Mouse (Mus musculus): ENCODE measurements around the gene Fam219b. TPM values are rescaled to one million over a fixed set of nuclear protein-coding genes. Genes with fewer than 3 reads are reported as not detected.

The Fam219b gene
- polyA plus RNA-seq, 1 experiment, result 6.2 TPM

DNA sequence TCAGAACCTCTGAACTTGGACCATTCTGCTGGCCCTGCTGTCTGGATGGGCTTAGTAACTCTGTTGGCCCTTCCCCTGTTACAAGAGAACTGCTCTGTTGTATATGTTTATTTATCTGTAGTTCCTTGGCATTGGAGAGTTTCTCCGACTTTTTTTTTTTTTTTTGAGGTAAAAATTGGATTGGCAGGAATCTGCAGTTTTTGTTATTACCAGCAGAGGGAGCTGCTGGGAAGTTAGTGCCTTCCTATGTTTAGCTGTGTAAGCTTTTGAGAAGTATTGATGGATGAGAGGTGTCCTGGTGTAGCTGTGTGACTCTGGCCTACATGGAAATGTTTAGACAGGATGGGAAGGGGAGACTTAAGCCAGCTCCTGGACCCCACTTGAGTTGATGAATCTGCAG is 4.0 kb downstream of the Fam219b start:
- no peak overlapping the region for H3K27ac ChIP-seq (ENCODE audit: insufficient read depth, low read depth, low read length)
- peak; percentile 66 for DNase-seq
- no peaks in the 10 kb centered on the region for H3K27me3 ChIP-seq (replicated peaks; ENCODE audit: control insufficient read depth, insufficient read depth, low read length)
- WGBS, result 3% methylated on average over 1 of the region's 1 CpGs
- H3K4me1 ChIP-seq (ENCODE audit: control insufficient read depth, insufficient read depth, low read length), result peaks cover 8% of the 10 kb centered on the region; the same call in 1 of the 2 replicates
- no peak overlapping the region for H3K4me3 ChIP-seq (ENCODE audit: insufficient read depth, low read depth, low read length)
- TF ChIP-seq POLR2A (IDR thresholded peaks at IDR 0.05; ENCODE audit: low read depth, low read length) (no peak), CTCF (conservative IDR thresholded peaks at IDR 0.05; ENCODE audit: insufficient read depth, insufficient read length, low read depth, low read length) (peak; percentile 24; the same call in 1 of the 2 replicates)
- no peaks in the 10 kb centered on the region for H3K36me3 ChIP-seq (ENCODE audit: control insufficient read depth, insufficient read depth, low read length)

DNA sequence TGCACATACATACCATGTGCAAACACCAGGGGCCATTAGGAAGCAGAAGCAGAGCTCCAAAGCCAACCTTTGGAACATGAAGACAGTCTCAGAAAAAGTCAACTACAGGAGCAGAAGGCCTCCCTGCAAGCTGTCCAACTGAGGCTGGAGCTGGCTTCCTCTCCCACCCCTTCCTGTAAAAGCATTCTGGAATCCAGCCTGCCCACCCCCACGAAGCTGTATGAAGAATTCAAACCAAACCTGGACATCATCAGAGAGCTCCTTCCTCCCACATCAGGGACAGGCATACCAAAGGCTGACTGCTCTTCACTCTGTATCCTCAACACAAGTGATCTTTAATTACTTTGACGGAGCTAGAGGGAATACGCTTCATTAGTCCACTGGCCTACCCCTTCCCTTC is 6.6 kb downstream of the Fam219b start:
- no peak for DNase-seq
- no peaks in the 10 kb centered on the region for H3K27me3 ChIP-seq (replicated peaks; ENCODE audit: control insufficient read depth, insufficient read depth, low read length)
- H3K36me3 ChIP-seq (ENCODE audit: control insufficient read depth, insufficient read depth, low read length), result no peaks in the 10 kb centered on the region
- no peak overlapping the region for H3K4me3 ChIP-seq (ENCODE audit: insufficient read depth, low read depth, low read length)
- 54% methylated on average over 3 of the region's 3 CpGs for WGBS
- no peaks in the 10 kb centered on the region for H3K4me1 ChIP-seq (ENCODE audit: control insufficient read depth, insufficient read depth, low read length)
- no peak overlapping the region for H3K27ac ChIP-seq (ENCODE audit: insufficient read depth, low read depth, low read length)
- TF ChIP-seq CTCF (conservative IDR thresholded peaks at IDR 0.05; ENCODE audit: insufficient read depth, insufficient read length, low read depth, low read length) (no peak), POLR2A (IDR thresholded peaks at IDR 0.05; ENCODE audit: low read depth, low read length) (no peak)

DNA sequence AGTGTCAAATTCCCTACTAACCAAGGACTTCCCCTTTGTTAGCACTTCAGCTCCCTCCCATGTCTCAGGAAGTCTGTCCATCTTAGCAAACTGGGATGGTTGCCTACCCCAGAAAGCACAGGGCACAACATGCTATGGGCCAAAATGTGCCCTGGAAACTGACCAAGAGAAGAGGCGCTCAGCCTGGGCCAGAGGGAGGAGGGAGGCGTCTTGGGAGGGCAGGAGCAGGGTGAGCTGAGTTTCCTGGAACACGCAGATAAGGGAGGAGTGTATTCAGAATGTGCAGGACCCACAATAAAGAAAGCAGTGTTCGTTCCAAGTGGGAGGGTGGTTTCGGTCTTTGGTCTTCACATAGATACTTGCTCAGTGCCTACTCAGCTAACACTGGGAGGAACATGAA is 10.0 kb downstream of the Fam219b start:
- Histone ChIP-seq H3K4me3 (ENCODE audit: insufficient read depth, low read depth, low read length) (no peak overlapping the region), H3K27ac (ENCODE audit: insufficient read depth, low read depth, low read length) (no peak overlapping the region), H3K4me1 (ENCODE audit: control insufficient read depth, insufficient read depth, low read length) (peaks cover 8% of the 10 kb centered on the region; the same call in 1 of the 2 replicates), H3K27me3 (replicated peaks; ENCODE audit: control insufficient read depth, insufficient read depth, low read length) (no peaks in the 10 kb centered on the region), H3K36me3 (ENCODE audit: control insufficient read depth, insufficient read depth, low read length) (no peaks in the 10 kb centered on the region)
- peak; percentile 68 for DNase-seq
- 48% methylated on average over 5 of the region's 5 CpGs for WGBS
- TF ChIP-seq CTCF (conservative IDR thresholded peaks at IDR 0.05; ENCODE audit: insufficient read depth, insufficient read length, low read depth, low read length) (no peak), POLR2A (IDR thresholded peaks at IDR 0.05; ENCODE audit: low read depth, low read length) (no peak)

DNA sequence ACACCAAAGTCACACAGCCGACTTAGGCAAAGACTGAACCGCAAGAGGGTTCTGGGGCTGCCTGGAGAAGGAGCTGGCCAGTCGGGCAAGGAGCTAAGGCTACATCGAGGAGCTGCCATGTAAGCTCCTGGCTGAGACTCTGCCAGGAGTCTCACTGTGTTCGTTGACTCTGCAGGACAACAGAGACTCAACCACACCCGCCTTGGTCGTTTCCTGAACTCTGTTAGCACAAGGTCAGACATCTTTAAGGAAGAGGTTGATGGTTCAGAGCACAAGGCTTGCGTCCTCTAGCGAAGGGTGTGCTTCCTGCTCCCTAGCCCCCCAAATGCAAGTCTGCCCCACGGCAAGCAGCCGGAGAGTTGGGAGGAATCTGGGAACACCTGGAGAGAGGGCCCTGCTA is 10.5 kb downstream of the Fam219b start:
- DNase-seq, result no peak
- no peak overlapping the region for H3K27ac ChIP-seq (ENCODE audit: insufficient read depth, low read depth, low read length)
- TF ChIP-seq POLR2A (IDR thresholded peaks at IDR 0.05; ENCODE audit: low read depth, low read length) (no peak), CTCF (conservative IDR thresholded peaks at IDR 0.05; ENCODE audit: insufficient read depth, insufficient read length, low read depth, low read length) (no peak)
- WGBS, result 86% methylated on average over 11 of the region's 11 CpGs
- H3K36me3 ChIP-seq (ENCODE audit: control insufficient read depth, insufficient read depth, low read length), result no peaks in the 10 kb centered on the region
- H3K4me1 ChIP-seq (ENCODE audit: control insufficient read depth, insufficient read depth, low read length), result peaks cover 8% of the 10 kb centered on the region; the same call in 1 of the 2 replicates
- H3K4me3 ChIP-seq (ENCODE audit: insufficient read depth, low read depth, low read length), result no peak overlapping the region
- no peaks in the 10 kb centered on the region for H3K27me3 ChIP-seq (replicated peaks; ENCODE audit: control insufficient read depth, insufficient read depth, low read length)

DNA sequence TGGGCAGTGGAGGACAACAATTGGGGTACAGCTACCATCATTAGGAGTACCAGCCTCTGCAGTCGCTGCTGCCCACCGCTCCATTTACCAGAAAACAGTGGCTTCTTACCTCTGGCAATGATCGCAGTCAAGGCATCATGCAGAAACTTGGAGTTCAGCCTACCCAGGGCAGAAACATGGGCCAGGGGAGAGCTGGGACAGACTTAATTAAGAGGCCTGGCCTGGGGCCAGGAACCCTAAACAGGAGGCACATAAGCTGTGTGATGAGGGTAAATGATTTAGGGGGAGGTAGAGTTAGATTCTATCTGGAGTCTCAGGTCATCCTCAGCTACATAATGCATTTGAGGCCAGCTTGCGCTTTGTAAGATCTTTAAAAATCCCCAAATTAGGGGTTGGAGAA is 11.9 kb downstream of the Fam219b start:
- WGBS, result 92% methylated on average over 4 of the region's 4 CpGs
- H3K36me3 ChIP-seq (ENCODE audit: control insufficient read depth, insufficient read depth, low read length), result no peaks in the 10 kb centered on the region
- DNase-seq, result no peak

DNA sequence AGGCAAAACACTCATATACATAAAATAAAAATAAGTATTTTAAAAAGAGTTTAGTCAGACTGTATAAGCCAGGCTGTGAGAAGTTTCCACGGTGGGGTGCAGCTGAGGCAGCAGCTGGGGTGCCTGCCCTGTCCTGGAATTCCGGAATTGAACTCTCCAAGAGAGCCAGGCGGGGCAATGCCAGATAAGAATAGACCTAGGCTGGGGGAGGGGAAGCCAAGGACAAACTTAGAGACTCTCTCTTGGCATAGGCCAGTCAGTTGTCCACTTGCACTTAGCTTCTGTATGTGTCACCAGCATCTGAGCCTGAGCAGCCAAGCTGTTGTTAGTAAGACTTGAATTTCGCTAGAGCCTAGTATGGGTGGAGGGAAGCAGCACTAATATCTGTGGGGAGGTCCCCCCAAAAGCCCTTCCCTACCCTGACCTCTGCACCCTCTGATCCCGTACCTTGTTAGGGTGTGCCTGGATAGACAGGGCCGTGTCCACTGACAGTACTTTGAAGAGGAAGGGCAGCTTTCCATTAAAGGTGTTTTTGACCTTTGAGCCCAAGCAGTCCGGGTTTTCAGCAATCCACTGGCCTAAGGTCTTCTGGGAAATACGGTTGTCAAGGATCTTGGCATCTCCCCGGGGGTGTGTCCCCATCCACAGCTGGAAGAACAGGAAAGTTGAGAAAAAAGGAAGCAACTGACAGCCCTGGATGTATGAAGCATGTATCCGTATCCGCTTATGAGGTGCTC is 13.0 kb downstream of the Fam219b start:
- 62% methylated on average over 11 of the region's 11 CpGs for WGBS
- Histone ChIP-seq H3K36me3 (ENCODE audit: control insufficient read depth, insufficient read depth, low read length) (no peaks in the 10 kb centered on the region), H3K4me3 (ENCODE audit: insufficient read depth, low read depth, low read length) (no peak overlapping the region), H3K27me3 (replicated peaks; ENCODE audit: control insufficient read depth, insufficient read depth, low read length) (no peaks in the 10 kb centered on the region), H3K4me1 (ENCODE audit: control insufficient read depth, insufficient read depth, low read length) (peaks cover 8% of the 10 kb centered on the region; the same call in 1 of the 2 replicates), H3K27ac (ENCODE audit: insufficient read depth, low read depth, low read length) (no peak overlapping the region)
- TF ChIP-seq POLR2A (IDR thresholded peaks at IDR 0.05; ENCODE audit: low read depth, low read length) (no peak), CTCF (conservative IDR thresholded peaks at IDR 0.05; ENCODE audit: insufficient read depth, insufficient read length, low read depth, low read length) (no peak)
- peak; percentile 90 for DNase-seq

More for the DNA sequence above, 11.9 kb downstream of the Fam219b start:
- Histone ChIP-seq H3K4me1 (ENCODE audit: control insufficient read depth, insufficient read depth, low read length) (peaks cover 8% of the 10 kb centered on the region; the same call in 1 of the 2 replicates), H3K4me3 (ENCODE audit: insufficient read depth, low read depth, low read length) (no peak overlapping the region), H3K27me3 (replicated peaks; ENCODE audit: control insufficient read depth, insufficient read depth, low read length) (no peaks in the 10 kb centered on the region), H3K27ac (ENCODE audit: insufficient read depth, low read depth, low read length) (no peak overlapping the region)
- TF ChIP-seq POLR2A (IDR thresholded peaks at IDR 0.05; ENCODE audit: low read depth, low read length), result no peak
- no peak for TF ChIP-seq CTCF (conservative IDR thresholded peaks at IDR 0.05; ENCODE audit: insufficient read depth, insufficient read length, low read depth, low read length)

DNA sequence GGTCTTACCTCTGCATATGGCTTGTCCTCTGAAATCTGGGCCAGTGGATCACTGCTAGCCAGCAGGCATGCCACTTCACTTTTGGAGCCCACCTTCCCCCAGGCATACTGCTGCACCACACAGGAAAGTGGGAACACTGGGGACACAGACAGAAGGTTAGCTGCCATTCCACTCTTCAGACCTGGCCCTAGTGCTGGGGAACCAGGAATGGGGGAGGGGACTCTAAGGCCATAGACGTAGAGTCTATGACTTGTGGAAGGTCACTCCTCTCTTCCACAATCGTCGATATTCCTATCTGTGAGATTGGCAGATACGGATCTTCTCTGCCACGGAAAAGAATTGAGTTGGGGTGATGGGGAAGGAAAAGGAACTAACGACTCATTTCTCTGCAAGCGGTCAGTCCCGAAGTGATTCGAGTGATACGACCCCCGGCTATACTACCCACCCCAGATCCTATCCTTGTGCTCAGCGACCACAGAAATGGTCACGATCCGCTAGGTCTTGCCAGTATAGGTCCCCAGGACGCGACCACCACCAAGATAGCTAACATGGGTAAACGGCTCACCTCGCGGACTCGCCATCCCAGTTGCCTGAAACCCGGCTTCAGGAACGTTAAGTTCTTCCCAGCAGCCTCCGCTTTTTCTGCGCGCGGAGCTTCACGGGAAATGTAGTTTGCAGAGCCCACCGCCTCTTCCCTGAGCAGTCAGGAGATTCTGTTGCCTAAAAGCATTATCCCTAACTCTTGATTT is 15.0 kb downstream of the Fam219b start, which contains the start of gene Mpi:
Gene Mpi (minus strand): TSS at position 625 of the 749 bp plus-strand sequence.
- Histone ChIP-seq H3K4me3 (ENCODE audit: insufficient read depth, low read depth, low read length) (peak within 1 kb of the TSS; percentile 79), H3K36me3 (ENCODE audit: control insufficient read depth, insufficient read depth, low read length) (no peaks in the 10 kb centered on the region), H3K27ac (ENCODE audit: insufficient read depth, low read depth, low read length) (no peak within 1 kb of the TSS), H3K27me3 (replicated peaks; ENCODE audit: control insufficient read depth, insufficient read depth, low read length) (no peaks in the 10 kb centered on the region), H3K4me1 (ENCODE audit: control insufficient read depth, insufficient read depth, low read length) (peaks cover 8% of the 10 kb centered on the region; the same call in 1 of the 2 replicates)
- WGBS, result under 1% methylated on average over 28 of the region's 28 CpGs
- peak; percentile 18 for TF ChIP-seq POLR2A (IDR thresholded peaks at IDR 0.05; ENCODE audit: low read depth, low read length)
- no peak for TF ChIP-seq CTCF (conservative IDR thresholded peaks at IDR 0.05; ENCODE audit: insufficient read depth, insufficient read length, low read depth, low read length)
- DNase-seq, result peak; percentile 78

All from kidney, adult 2 months (tissue).